Mouse (Mus musculus) c-Kit-negative CD71-positive TER-119-positive erythroid progenitor cells, embryonic 14.5 days (primary cell): ENCODE results near the gene Polh.

Source experiments
- DNase-seq: peaks from one replicate; pipeline ENCODE4 v3.0.0-alpha.2; 2013; ENCODE audit warnings: low read depth, low spot score

Polh gene

GRCm38 (mm10) chr17:46168318-46168717 lies 34.1 kb downstream of the Polh start:
- no peak for DNase-seq

- DNase-seq, result no peak
Measured at GRCm38 (mm10) chr17:46167014-46167413, 35.4 kb downstream of the Polh start.

GRCm38 (mm10) chr17:46166270-46166669 lies 36.2 kb downstream of the Polh start:
- DNase-seq, result no peak

GRCm38 (mm10) chr17:46165460-46165859 lies 37.0 kb downstream of the Polh start:
- no peak for DNase-seq

- no peak for DNase-seq
Measured at GRCm38 (mm10) chr17:46164791-46165190, 37.7 kb downstream of the Polh start.

GRCm38 (mm10) chr17:46164301-46164700 lies 38.1 kb downstream of the Polh start:
- no peak for DNase-seq

GRCm38 (mm10) chr17:46162951-46163421 lies 39.5 kb downstream of the Polh start:
- DNase-seq, result no peak

- no peak for DNase-seq
Measured at GRCm38 (mm10) chr17:46162551-46162950, 39.9 kb downstream of the Polh start.

GRCm38 (mm10) chr17:46161710-46162109 lies 40.7 kb downstream of the Polh start:
- no peak for DNase-seq

- no peak for DNase-seq
Measured at GRCm38 (mm10) chr17:46161179-46161578, 41.3 kb downstream of the Polh start.

GRCm38 (mm10) chr17:46160686-46161085 lies 41.8 kb downstream of the Polh start, which contains the start of gene Gtpbp2:
Gene Gtpbp2, plus strand, starts transcription at chr17:46161032.
- DNase-seq, result peak; percentile 97

- peak; percentile 94 for DNase-seq
Measured at GRCm38 (mm10) chr17:46160090-46160662, 42.3 kb downstream of the Polh start.

- peak; percentile 74 for DNase-seq
Measured at GRCm38 (mm10) chr17:46159236-46159635, 43.2 kb downstream of the Polh start.

GRCm38 (mm10) chr17:46157131-46157530 lies 45.3 kb downstream of the Polh start:
- DNase-seq, result no peak

GRCm38 (mm10) chr17:46156680-46157079 lies 45.8 kb downstream of the Polh start:
- DNase-seq, result peak; percentile 65

- no peak for DNase-seq
Measured at GRCm38 (mm10) chr17:46154336-46154735, 48.1 kb downstream of the Polh start.

GRCm38 (mm10) chr17:46152847-46153782 lies 49.3 kb downstream of the Polh start, which contains the start of gene Mad2l1bp:
Gene Mad2l1bp, minus strand, starts transcription at chr17:46153553.
- peak; percentile 92 for DNase-seq

- peak; percentile 56 for DNase-seq
Measured at GRCm38 (mm10) chr17:46143578-46144423, 58.6 kb downstream of the Polh start, which contains the start of gene Rsph9. Gene Rsph9, minus strand, starts transcription at chr17:46144216.

GRCm38 (mm10) chr17:46139872-46140271 lies 62.6 kb downstream of the Polh start:
- no peak for DNase-seq

- no peak for DNase-seq
Measured at GRCm38 (mm10) chr17:46138563-46139236, 63.7 kb downstream of the Polh start.

- no peak for DNase-seq
Measured at GRCm38 (mm10) chr17:46132862-46133261, 69.6 kb downstream of the Polh start.
